16 mouse cellular contexts compared by ENCODE assay signal in the genomic region with DNA sequence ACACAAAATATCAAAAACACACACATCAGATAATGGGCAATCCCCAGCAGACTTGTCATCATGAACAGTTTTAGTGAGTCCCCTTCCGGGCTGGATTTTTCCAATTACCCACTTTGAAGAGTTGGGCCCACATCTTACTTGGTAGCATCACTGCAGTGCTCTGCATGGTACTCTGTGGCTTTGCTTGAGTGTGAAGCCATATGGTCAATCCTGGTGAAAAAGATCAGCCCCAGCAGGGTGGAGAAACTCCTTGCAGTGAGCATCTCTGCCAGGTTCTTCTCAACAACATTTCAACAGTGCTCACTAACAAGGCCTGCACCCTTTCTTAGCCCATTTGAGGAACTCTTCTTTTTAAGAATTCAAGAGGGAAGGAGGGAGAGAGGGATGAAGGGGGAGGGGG.
"Had no signal": no experiment of that assay in that cellular context is flagged by ENCODE, and none has a peak within 500 bp of the region (broad histone marks: within the 10 kb centered on the region; RNA-seq: fewer than 3 reads in every experiment).

No protein-coding gene starts in this region.

- ATAC-seq: lung, postnatal 0 days; midbrain, embryonic 13.5 days; midbrain, embryonic 15.5 days had no signal

- DNase-seq: lung, adult 2 months; lung, postnatal 14 days; lung, postnatal 36 days; right cerebral cortex, postnatal 14 days; right cerebral cortex, postnatal 4 days; spleen, adult 18-20 months; thymus, adult 18-20 months; thymus, postnatal 14 days; thymus, postnatal 36 days had no signal

- H3K27ac ChIP-seq: lung, embryonic 15.5 days; macrophage; midbrain, embryonic 13.5 days; midbrain, embryonic 15.5 days; neural tube, embryonic 12.5 days had no signal

- H3K27me3 ChIP-seq: lung, embryonic 15.5 days; megakaryocyte, embryonic 14.5 days; midbrain, embryonic 15.5 days had no signal

- H3K4me3 ChIP-seq: lung, embryonic 15.5 days; megakaryocyte, embryonic 14.5 days; midbrain, embryonic 13.5 days; midbrain, embryonic 15.5 days; neural tube, embryonic 12.5 days had no signal
